In genomic region chr3:51333234-51333889, GRCm38 (mm10) we compare ENCODE assay signal across 8 mouse cellular contexts. TPM values are rescaled to one million over a fixed set of nuclear protein-coding genes. Genes with fewer than 3 reads are reported as not detected.
DNase-seq lines count a peak whose midpoint lies in the region; ATAC-seq lines count a peak whose summit lies in the region.

No protein-coding gene starts in this region.

- peak; percentile 70 for DNase-seq in 3134 (ENCODE audit: extremely low read depth, insufficient read length, low spot score)
- peak; percentile 69 for DNase-seq in CD4-positive, CD25-positive, alpha-beta regulatory T cell, adult 2 months (ENCODE audit: low read depth, low spot score)
- DNase-seq in heart, postnatal 36 days, result peak; percentile 39 to 45
- DNase-seq in liver, result peak; percentile 34
- DNase-seq in natural killer cell, adult 2 months (ENCODE audit: low spot score in 2 of 2), result peak; percentile 57 to 79
- no peak for DNase-seq in right cerebral cortex, postnatal 4 days
- no peak for DNase-seq in left cerebral cortex, adult 8-10 months (ENCODE audit: low spot score in 2 of 2)

- intact Hi-C loops in heart, postnatal 36 days (cut with DNase I), result no loop called here

- ATAC-seq in erythroblast, adult 5-6 weeks (replicated peaks; ENCODE audit: low FRiP score, poor library complexity, severe bottlenecking), result 0 out of 2 replicates have a peak, but pooled peaks have one; percentile 29

RNA-seq across cellular contexts. Expression of gene Elf2, which starts 7.1 kb away (rescaled TPM):
- 20.9 and 24.0 TPM in 2 replicates for total RNA-seq in erythroblast, adult 5-6 weeks (2015; ENCODE audit: low replicate concordance)
- total RNA-seq in erythroblast, adult 5-6 weeks (2017; ENCODE audit: low replicate concordance), result 65.4 and 81.5 TPM in 2 replicates
- total RNA-seq in heart, postnatal 36 days (2021), result 10 to 100 TPM; 53.8 to 62.2 TPM
- 10 to 100 TPM; 57.8 to 67.7 (median 60.8) TPM for total RNA-seq in left cerebral cortex, adult 8-10 months (2022)

Comparison
In these comparisons a context has a peak if more than half of its experiments do, and no peak if none do; other contexts are left out.
1. DNase-seq: peak in 3134 (single experiment), CD4-positive, CD25-positive, alpha-beta regulatory T cell, adult 2 months (single experiment), heart, postnatal 36 days (2 of 2), liver (single experiment) and natural killer cell, adult 2 months (2 of 2); none in right cerebral cortex, postnatal 4 days (single experiment) and left cerebral cortex, adult 8-10 months (0 of 2).